Mouse (Mus musculus) forebrain, postnatal 0 days (tissue): Measurements from ENCODE around the gene Cmtm3. TPM values are rescaled to one million over a fixed set of nuclear protein-coding genes. Genes with fewer than 3 reads are reported as not detected.
"Not testable (repeated sequence)": the region's sequence is repeated elsewhere in the genome, so short reads cannot be mapped to it uniquely, and the experiment has no call there.

Source experiments
- ATAC-seq: fragments of 200-750 bp; cut with Nextera tagmentation; 2 replicates; pipeline ENCODE4 v1.8.0; 2017; ENCODE audit warnings: mild to moderate bottlenecking, moderate library complexity
- DNase-seq: peaks from one replicate; pipeline ENCODE4 v3.0.0-alpha.2; 2015
- H3K27ac ChIP-seq: fragments of 300-500 bp; sonication (generic); 2 replicates; pipeline ENCODE4 v1.5.1; 2014; ENCODE audit warnings: low read depth, mild to moderate bottlenecking, antibody characterized with exemption, low read length, moderate library complexity, mixed read lengths
- H3K27me3 ChIP-seq: fragments of 300-500 bp; sonication (generic); 2 replicates; pipeline ENCODE4 v1.6.1; 2014; ENCODE audit warnings: mild to moderate bottlenecking, low read length, mixed read lengths; ENCODE audit not compliant: insufficient read depth
- H3K36me3 ChIP-seq: fragments of 300-500 bp; sonication (generic); 2 replicates; pipeline ENCODE4 v1.6.1; 2014; ENCODE audit warnings: mild to moderate bottlenecking, moderate library complexity; ENCODE audit not compliant: insufficient read depth
- H3K4me1 ChIP-seq: fragments of 300-500 bp; sonication (generic); 2 replicates; pipeline ENCODE4 v1.6.1; 2014; ENCODE audit warnings: antibody characterized with exemption; ENCODE audit not compliant: insufficient read depth
- H3K4me2 ChIP-seq: fragments of 300-500 bp; sonication (generic); 2 replicates; pipeline ENCODE4 v1.6.1; 2014; ENCODE audit warnings: low read depth, mild to moderate bottlenecking, moderate library complexity
- H3K4me3 ChIP-seq: fragments of 300-500 bp; sonication (generic); 2 replicates; pipeline ENCODE4 v1.5.1; 2014; ENCODE audit warnings: low read depth, low read length, mixed read lengths
- H3K9ac ChIP-seq: fragments of 300-500 bp; sonication (generic); 2 replicates; pipeline ENCODE4 v1.6.1; 2014; ENCODE audit warnings: mild to moderate bottlenecking
- H3K9me3 ChIP-seq: fragments of 300-500 bp; sonication (generic); 2 replicates; pipeline ENCODE4 v1.6.1; 2016; ENCODE audit warnings: low read length
- CTCF ChIP-seq: sonication (generic); IDR thresholded peaks from 2 replicates; pipeline ENCODE4 v1.5.1; 2016; ENCODE audit warnings: antibody characterized with exemption, control low read depth, low read depth
- WGBS: fragments of 180-500 bp; shearing (Covaris S2); extraction: QIAGEN DNeasy Blood & Tissue Kit; methylation state at CpG from one replicate; pipeline ENCODE4 v1.1.7; 2014; 5-methylcytosine and 5-hydroxymethylcytosine counted together
- polyA plus RNA-seq: library from polyadenylated mRNA; unstranded; fragments of >200 nt; fragmentation: Nextera tagmentation; extraction: Ambion mirVana; gene quantifications from 2 replicates; pipeline ENCODE4 v1.2.1, GENCODE M21; 2015
- total RNA-seq: library from RNA; depleted of rRNA; stranded (reverse); fragments of >200 nt; gene quantifications from 2 replicates; pipeline ENCODE4 v1.2.3, GENCODE M21; 2014

Gene Cmtm3
- total and polyA plus RNA-seq, 2 experiments from 2014 or later, result 22.0 to 34.4 TPM

GRCm38 (mm10) chr8:104313311-104313710 is 25.9 kb upstream of the Cmtm3 start:
- Histone ChIP-seq H3K4me3 (no peak overlapping the region), H3K4me2 (no peak overlapping the region), H3K9ac (no peak overlapping the region), H3K4me1 (no peaks in the 10 kb centered on the region), H3K36me3 (no peaks in the 10 kb centered on the region), H3K9me3 (no peaks in the 10 kb centered on the region), H3K27ac (no peak overlapping the region), H3K27me3 (no peaks in the 10 kb centered on the region)
- DNase-seq, result no peak
- WGBS, result 77% methylated on average over 4 of the region's 4 CpGs
- no peak for ATAC-seq
- TF ChIP-seq CTCF, result no peak

- not testable (repeated sequence) for H3K36me3 ChIP-seq, H3K4me2 ChIP-seq, H3K4me3 ChIP-seq, H3K4me1 ChIP-seq, H3K27me3 ChIP-seq, H3K27ac ChIP-seq, ATAC-seq, H3K9me3 ChIP-seq, H3K9ac ChIP-seq, DNase-seq
- 86% methylated on average over 8 of the region's 11 CpGs for WGBS
Measured at GRCm38 (mm10) chr8:104321267-104321666, 17.9 kb upstream of the Cmtm3 start, which contains the start of gene Gm11020. Gene Gm11020, plus strand, starts transcription at chr8:104321567.

DNA sequence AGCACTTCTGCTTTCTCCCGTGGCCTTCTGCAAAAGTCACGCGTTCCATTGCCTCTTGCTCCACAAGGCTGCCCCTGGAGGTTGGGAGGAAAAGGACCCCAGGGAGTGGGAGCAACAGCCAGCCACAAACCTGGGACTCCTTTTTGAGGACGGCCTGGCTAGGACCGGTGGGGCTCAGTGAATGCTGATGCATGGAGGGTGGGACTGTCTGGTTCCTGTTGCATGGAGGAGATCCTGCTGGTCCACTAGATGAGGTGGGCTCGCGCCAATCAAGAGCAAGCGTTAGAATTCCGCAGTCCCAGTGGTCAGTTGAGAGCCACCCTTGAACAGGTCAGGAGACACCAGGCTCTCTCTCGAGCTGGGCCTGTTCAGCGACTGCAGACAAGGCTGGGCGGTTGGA is 17.3 kb upstream of the Cmtm3 start, which contains the start of gene Cmtm2b:
Gene Cmtm2b, plus strand, starts transcription at position 301 of the 400 bp plus-strand sequence.
- not testable (repeated sequence) for DNase-seq, H3K4me3 ChIP-seq, H3K9ac ChIP-seq, H3K4me1 ChIP-seq, ATAC-seq, H3K4me2 ChIP-seq, H3K9me3 ChIP-seq, H3K27ac ChIP-seq, H3K27me3 ChIP-seq, H3K36me3 ChIP-seq
- 87% methylated on average over 12 of the region's 12 CpGs for WGBS

- Histone ChIP-seq H3K4me3 (no peak overlapping the region), H3K9me3 (no peaks in the 10 kb centered on the region), H3K27ac (no peak overlapping the region), H3K9ac (no peak overlapping the region), H3K4me2 (no peak overlapping the region), H3K4me1 (no peaks in the 10 kb centered on the region), H3K27me3 (no peaks in the 10 kb centered on the region), H3K36me3 (no peaks in the 10 kb centered on the region)
- no peak for TF ChIP-seq CTCF
- ATAC-seq (no peak), DNase-seq (no peak)
- WGBS, result 82% methylated on average over 5 of the region's 5 CpGs
Measured at GRCm38 (mm10) chr8:104332665-104333631, 6.3 kb upstream of the Cmtm3 start.

- Histone ChIP-seq H3K36me3 (no peaks in the 10 kb centered on the region), H3K4me2 (no peak overlapping the region), H3K27ac (no peak overlapping the region), H3K4me1 (no peaks in the 10 kb centered on the region), H3K9me3 (no peaks in the 10 kb centered on the region), H3K4me3 (no peak overlapping the region), H3K27me3 (no peaks in the 10 kb centered on the region), H3K9ac (no peak overlapping the region)
- TF ChIP-seq CTCF, result no peak
- 75% methylated on average over 5 of the region's 5 CpGs for WGBS
- no peak for ATAC-seq
- DNase-seq, result no peak
Measured at GRCm38 (mm10) chr8:104333786-104334185, 5.4 kb upstream of the Cmtm3 start.

DNA sequence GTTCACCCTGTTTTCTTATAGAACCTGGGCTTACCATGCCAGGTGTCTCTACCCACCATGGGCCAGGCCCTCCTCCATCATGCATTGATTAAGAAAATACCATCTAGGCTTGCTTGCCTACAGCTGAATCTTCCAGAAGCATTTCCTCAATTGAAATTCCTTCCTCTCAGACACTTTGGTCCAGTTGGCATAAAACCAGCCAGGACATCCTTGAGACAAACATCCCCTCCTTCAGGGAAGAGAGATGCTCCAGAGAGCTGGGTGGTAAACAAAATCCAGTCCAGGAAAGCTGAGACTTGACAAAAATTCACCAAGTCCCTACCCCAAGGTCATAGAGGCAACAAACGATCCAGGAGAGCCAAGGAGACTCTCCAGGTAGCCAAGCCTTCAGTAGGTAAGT is 5.0 kb upstream of the Cmtm3 start:
- no peak overlapping the region for H3K9ac ChIP-seq
- H3K4me2 ChIP-seq, result no peak overlapping the region
- no peak for DNase-seq
- 90% methylated on average over 1 of the region's 1 CpGs for WGBS
- ATAC-seq, result no peak
- H3K27me3 ChIP-seq, result no peaks in the 10 kb centered on the region
- no peaks in the 10 kb centered on the region for H3K9me3 ChIP-seq
- H3K27ac ChIP-seq, result no peak overlapping the region
- H3K4me1 ChIP-seq, result no peaks in the 10 kb centered on the region
- no peak for TF ChIP-seq CTCF
- no peak overlapping the region for H3K4me3 ChIP-seq
- H3K36me3 ChIP-seq, result no peaks in the 10 kb centered on the region

- Histone ChIP-seq H3K36me3 (no peaks in the 10 kb centered on the region), H3K4me1 (no peaks in the 10 kb centered on the region), H3K27me3 (no peaks in the 10 kb centered on the region), H3K9ac (no peak overlapping the region), H3K9me3 (no peaks in the 10 kb centered on the region), H3K27ac (no peak overlapping the region), H3K4me2 (no peak overlapping the region), H3K4me3 (no peak overlapping the region)
- no peak for TF ChIP-seq CTCF
- DNase-seq, result no peak
- no peak for ATAC-seq
- WGBS, result 76% methylated on average over 1 of the region's 1 CpGs
Measured at GRCm38 (mm10) chr8:104336806-104337205, 2.4 kb upstream of the Cmtm3 start.
